Mouse (Mus musculus) thymus, postnatal 10 days (tissue): ENCODE measurements around the gene Stard3.

Experiments
- DNase-seq, 2 experiments: peaks; one replicate each; pipeline ENCODE4 v3.0.0; 2021; ENCODE audit warnings: low spot score in 2 of 2

The Stard3 gene

DNA sequence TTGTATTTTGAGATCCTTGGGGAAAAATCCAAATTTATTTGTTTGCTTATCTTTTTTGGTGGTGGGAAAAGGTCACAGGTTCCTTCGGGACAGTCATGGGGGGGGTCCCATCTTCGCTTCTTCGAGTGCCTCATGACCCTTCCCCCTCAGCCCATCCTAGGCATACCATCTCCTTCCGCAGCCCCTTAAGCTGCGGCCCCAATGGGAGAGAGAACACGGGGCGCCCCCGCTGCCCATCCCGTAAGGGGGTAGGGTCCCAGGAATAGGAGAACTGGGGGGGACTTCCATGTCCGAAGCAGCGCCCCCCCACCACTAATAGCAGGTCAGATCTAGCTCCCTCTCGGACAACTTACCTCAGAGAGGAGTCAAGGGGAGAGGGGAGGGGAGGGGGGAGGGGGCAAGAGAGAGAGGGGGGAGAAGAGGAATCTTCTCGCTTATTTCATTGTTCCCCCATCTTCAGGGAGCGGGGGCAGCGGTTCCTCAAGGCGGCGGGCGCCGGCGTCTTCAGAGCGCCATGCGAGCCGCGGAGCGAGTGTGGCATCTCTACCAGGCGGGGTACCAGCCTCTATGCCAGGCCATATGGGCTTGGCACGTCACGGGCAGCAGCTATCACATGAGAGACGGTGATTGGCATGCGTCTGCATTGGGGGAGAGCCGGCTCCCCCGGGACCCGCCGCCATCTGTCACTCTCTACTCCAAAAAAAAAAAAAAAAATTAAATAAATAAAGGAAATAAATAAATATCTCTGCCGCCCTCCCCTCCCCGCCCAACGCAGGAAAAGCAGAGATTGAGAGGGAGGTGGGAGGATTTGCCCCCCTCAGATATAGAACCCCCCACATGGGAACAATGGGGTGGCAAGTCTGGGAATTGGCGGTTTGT, 28.8 kb upstream of the Stard3 start, which contains the start of gene Neurod2:
Gene Neurod2, minus strand, starts transcription at position 568 of the 879 bp plus-strand sequence.
- no peak for DNase-seq

DNA sequence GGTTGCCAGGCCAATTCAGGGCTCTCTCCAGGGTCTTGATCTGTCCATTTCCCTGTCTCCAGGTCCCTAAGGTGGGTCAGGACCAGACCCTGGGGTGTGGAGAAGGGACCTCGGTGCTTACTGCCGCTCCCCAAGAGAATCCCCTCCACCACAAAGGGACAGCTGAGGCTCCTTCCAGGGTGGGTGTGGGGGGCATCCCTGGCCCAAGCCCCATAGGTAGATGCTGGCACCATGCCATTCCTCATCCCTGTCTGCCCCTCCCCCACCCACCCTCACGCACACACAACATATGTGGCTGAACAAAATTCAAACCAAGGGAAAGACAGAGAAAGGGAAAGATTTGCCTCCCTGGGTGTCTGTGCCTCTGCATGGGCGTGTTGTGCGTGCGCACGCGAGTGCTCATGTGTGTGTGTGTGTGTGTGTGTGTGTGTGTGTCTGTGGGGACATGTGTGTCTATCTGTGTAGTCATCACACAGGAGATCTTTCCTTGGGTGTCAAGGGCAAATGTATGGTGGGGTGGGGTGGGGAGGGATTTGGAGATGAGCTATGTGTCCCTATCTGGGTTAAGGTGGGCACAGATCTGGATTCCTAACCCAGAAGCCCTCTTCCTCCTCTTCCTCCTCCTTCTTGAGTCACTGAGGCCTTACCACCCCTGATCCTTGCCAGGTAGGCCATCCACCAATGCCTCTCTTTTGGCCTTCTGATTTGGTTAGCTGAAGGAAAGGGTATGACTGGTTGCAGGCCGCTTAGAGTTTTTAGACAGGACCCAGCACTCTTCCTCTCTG, 28.0 kb upstream of the Stard3 start:
- DNase-seq, result no peak

DNA sequence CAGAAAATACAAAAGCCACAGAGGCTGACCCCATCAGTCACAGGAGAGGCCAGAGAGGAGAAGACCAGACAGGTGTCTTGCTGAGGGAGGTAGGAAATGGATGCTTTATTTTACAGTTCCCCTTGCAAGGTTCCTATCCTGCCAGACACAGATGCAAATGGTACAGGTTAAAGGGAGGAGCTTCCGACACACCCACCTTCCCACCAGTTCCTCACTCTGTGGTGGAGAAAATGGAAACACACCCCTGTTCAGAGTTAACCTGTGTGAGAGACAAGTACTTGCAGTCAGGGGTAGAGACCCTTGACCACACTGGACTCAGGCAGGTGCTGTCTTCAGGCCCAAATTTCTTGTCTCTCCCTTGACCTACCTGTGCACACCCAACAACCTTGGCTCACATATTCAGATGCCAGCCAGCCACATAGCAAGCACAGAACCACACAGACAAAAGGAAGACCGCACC, 27.4 kb upstream of the Stard3 start:
- DNase-seq, result no peak

DNA sequence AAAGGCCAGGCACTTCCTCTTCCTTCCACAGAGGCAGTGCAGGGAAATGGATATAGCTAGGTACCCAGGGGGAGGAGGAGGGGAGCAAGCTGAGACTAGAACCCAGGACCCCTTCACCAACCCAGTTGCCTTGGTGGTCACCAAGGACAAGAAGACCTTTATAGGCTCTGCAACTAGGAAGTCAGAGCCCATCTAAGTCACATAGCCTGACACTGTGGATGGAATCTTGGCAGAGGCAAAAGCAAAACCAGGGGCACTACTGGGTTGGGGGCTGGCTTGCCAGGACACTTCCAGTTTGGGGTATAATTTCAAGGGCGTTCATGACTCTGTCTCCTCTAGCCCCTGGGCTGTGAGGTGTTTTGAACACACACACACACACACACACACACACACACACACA, 26.8 kb upstream of the Stard3 start:
- no peak for DNase-seq

DNA sequence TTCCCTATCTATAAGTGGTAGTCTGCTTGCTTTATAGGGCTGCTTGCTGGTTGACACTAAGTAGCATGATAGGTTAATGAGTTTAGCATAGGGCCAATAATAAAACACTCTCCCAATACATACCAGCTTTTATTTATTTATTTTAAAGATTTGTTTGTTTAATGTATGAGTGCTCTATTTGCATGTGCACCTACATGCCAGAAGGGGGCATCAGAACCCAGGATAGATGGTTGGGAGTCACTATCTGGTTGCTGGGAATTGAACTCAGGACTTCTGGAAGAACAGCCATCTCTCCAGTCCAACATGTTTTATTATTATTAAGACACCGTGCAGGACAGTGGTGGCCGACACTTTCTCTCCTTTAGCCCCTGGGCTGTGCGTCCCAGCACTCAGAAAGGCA, 26.0 kb upstream of the Stard3 start:
- DNase-seq, result no peak

GRCm38 (mm10) chr11:98332841-98333240, 25.3 kb upstream of the Stard3 start:
- no peak for DNase-seq

- no peak for DNase-seq
Observed at GRCm38 (mm10) chr11:98333263-98333696, 24.9 kb upstream of the Stard3 start.

- DNase-seq, result no peak
Observed at GRCm38 (mm10) chr11:98333981-98334741, 24.0 kb upstream of the Stard3 start.

DNA sequence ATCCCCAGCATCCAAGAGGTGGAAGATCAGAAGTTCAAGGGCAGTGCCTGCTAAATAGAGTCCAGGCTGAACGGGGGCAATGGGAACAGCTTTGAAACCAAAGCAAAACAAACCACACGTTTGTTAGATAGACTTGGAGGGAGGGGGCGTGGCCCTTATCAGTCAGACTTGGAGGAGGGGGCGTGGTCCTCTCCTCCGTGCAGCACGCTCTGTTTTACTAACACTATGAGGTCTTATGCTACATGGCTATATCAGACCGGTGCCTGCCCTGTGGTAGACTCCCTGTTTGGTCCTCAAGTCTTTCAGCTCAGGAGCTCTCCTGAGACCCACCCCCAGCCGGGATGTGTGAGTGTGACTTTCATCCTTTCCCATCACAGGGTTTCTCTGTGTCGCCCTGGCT, 22.9 kb upstream of the Stard3 start:
- DNase-seq, result no peak

DNA sequence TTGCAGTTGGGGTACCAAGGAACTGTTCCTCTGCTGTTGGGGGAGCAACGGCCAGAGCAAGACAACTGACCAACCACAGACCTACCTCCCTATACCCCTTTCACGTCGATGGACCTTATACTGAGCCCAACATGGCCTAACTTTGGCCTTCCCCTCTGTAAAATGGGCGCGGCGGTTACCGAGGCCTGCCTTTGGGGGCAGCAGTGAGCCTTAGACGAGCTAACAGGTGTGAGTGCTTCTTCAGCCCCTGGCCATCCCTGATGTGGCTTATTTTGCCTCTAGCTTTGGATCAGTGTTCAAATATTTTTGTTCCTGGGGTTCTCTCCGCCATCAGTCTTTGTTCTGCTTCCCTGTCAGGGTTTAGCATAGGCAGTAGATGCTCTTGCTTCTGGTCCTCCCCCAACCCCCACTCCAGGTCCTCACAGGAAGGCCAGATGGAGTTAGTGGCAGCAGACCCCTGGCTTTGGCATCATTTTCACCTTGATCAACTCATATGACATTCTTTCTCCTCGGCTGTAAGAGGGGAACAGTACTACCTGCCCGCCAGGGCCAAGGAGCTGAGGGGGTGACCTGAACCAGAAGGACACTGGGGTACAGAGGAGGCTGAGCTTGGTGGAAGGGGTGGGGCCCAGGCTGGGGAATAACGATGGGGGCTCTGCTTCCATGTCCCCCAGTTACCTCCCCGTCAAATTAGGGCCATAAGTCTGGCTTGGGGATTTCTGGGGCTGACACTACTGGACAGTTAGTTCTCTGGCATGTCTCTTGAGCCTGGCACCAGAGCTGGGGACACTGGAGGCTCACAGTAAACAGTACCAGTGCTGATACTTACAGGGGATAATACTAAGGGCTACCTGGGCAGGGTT, 21.7 kb upstream of the Stard3 start:
- no peak for DNase-seq

- no peak for DNase-seq
Observed at GRCm38 (mm10) chr11:98338507-98338961, 19.6 kb upstream of the Stard3 start.

GRCm38 (mm10) chr11:98339071-98339501, 19.1 kb upstream of the Stard3 start:
- no peak for DNase-seq

GRCm38 (mm10) chr11:98339679-98340287, 18.4 kb upstream of the Stard3 start:
- no peak for DNase-seq

GRCm38 (mm10) chr11:98340597-98340996, 17.6 kb upstream of the Stard3 start:
- DNase-seq, result no peak

- DNase-seq, result no peak
Observed at GRCm38 (mm10) chr11:98341174-98341573, 17.0 kb upstream of the Stard3 start.

DNA sequence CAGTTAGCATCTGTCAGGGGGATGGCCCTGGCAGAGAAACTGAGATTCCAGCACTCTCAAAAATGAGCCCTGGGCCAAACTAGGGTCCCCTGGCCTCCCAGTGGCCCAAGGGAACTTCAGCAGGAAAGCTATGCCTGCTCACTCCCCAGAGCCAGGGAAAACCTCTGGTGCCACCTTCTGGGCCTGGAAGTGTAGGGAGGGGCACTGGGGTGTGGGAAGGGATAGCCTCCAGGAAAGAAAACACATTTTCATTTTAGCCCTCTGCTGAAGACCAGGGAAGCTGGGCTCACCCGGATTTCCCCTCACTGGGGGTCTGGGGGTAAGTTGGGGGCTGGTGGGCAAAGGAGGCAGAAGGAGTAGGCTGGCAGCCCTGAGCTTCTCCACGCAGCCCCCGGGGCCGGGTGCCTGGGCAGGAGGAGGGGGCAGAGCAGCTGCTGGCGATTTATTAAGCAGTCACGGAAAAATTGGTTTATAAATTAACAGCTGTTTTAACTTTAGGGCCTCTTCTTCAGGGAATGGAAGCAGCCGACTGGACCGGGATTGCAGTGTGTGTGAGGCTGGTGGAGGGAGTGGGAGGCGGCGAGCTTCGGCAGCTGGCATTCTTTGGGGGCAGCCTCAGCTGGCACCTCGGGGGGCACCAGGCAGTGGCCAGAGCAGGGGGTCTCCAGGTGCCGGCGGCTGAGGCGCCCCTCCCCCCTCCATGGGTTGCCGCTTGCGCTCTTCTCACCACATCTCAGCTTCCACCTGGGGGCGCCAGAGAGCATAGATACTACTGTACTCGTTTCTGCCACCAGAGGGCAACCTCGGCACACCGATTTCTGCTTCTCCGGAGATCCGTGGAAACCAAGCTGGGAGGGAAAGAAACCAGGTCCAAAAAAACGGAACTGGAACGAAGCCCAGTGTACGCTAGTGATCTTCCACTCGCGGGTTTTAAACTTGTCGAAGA, 15.9 kb upstream of the Stard3 start:
- DNase-seq, result peak; percentile 64 to 93

DNA sequence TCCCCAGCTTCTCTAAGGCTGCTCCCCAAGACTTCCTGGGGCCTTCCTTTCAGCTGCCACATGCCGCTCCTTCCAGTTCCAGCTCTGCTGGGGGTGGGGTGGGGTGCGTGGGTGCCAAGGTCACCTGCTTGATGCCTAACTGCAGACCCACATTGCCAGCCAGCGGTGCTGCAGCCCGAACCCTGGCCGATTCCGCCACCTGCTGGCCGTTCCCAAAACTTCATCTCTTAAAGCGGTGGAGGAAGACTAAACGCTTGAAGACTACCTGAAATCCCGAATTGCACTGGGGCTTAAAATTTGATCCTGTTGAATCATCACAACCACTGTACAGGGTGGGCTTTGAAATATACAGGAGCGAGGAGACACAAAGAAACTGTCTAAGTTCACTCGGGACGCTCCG, 12.9 kb upstream of the Stard3 start:
- peak; percentile 70 to 82 for DNase-seq

GRCm38 (mm10) chr11:98346168-98346567, 12.0 kb upstream of the Stard3 start:
- no peak for DNase-seq

GRCm38 (mm10) chr11:98347385-98348082, 10.6 kb upstream of the Stard3 start:
- no peak for DNase-seq
